In the genomic region with DNA sequence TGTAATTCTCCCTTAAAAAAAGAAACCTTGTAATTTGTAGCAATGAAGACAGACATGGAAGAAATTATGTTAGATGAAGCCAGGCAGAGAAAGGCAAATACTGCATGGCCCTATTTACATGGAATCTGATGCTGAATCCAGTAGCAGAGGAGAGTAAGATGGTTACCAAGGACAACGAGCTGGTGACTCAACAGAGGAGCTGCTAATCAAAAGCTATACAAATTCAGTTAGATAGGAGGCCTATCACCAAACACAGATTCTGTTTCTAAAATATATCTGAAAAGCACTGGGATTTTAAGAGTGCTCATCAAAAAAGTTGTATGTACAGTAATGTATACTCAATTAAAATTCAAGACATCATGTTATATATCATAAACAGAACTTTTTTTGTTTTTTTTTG, we compare ENCODE assay signal across 25 mouse cellular contexts. TPM values are rescaled to one million over a fixed set of nuclear protein-coding genes. Genes with fewer than 3 reads are reported as not detected.
A peak's percentile ranks its signal among the peaks of the same experiment; 100 is the strongest.
DNase-seq lines count a peak whose midpoint lies in the region; ATAC-seq and TF ChIP-seq lines count a peak whose summit lies in the region.
"Had no signal": no experiment of that assay in that cellular context is flagged by ENCODE, and none has a peak within 500 bp of the region (broad histone marks: within the 10 kb centered on the region; RNA-seq: fewer than 3 reads in every experiment).

No protein-coding gene starts in this region.

- intact Hi-C loops in gastrocnemius, postnatal 14 days (cut with DNase I; ENCODE audit: low total_unique reads): no loop called here

- no peak overlapping the region for H3K4me3 ChIP-seq in MEL (ENCODE audit: control insufficient read depth in 1 of 2, insufficient read depth in 1 of 2, low read depth in 2 of 2, low read length in 2 of 2)
- H3K4me3 ChIP-seq: embryonic facial prominence, embryonic 13.5 days; embryonic facial prominence, embryonic 15.5 days; erythroblast, embryonic 14.5 days; forebrain, embryonic 10.5 days; forebrain, embryonic 12.5 days had no signal

- H3K79me2 ChIP-seq in MEL (ENCODE audit: control insufficient read depth, insufficient read depth, low read length, poor library complexity): 0 out of 2 replicates have a peak, but pooled peaks cover 1% of the 10 kb centered on the region

- no peak for TF ChIP-seq POLR2A in MEL (IDR thresholded peaks at IDR 0.05; ENCODE audit: control insufficient read depth in 1 of 2, insufficient read depth in 1 of 2, low read depth in 1 of 2, low read length in 2 of 2, poor library complexity in 1 of 2)

- no peaks in the 10 kb centered on the region for H3K27me3 ChIP-seq in MEL (ENCODE audit: control insufficient read depth in 1 of 2, insufficient read depth in 2 of 2, low read length in 2 of 2)
- H3K27me3 ChIP-seq: CH12.LX; embryonic facial prominence, embryonic 13.5 days; embryonic facial prominence, embryonic 15.5 days; forebrain, embryonic 12.5 days had no signal

- TF ChIP-seq CTCF in MEL (IDR thresholded peaks at IDR 0.05 in 2 of 3, conservative IDR thresholded peaks at IDR 0.05 in 1 of 3; ENCODE audit: control insufficient read depth in 1 of 3, insufficient read depth in 1 of 3, low read depth in 2 of 3, low read length in 3 of 3, poor library complexity in 1 of 3, severe bottlenecking in 1 of 3): no peak

- H3K36me3 ChIP-seq in MEL (ENCODE audit: control insufficient read depth in 1 of 2, insufficient read depth in 2 of 2, low read length in 2 of 2): peaks cover 19 to 72% of the 10 kb centered on the region in 2 experiments

- no peak overlapping the region for H3K9ac ChIP-seq in MEL (ENCODE audit: control insufficient read depth, low read depth, low read length, poor library complexity, severe bottlenecking)
- H3K9ac ChIP-seq: embryonic facial prominence, embryonic 13.5 days; embryonic facial prominence, embryonic 15.5 days; forebrain, embryonic 12.5 days had no signal

- H3K9me3 ChIP-seq in MEL (replicated peaks; ENCODE audit: insufficient read depth, low read length): no peaks in the 10 kb centered on the region
- H3K9me3 ChIP-seq: embryonic facial prominence, embryonic 13.5 days; embryonic facial prominence, embryonic 15.5 days; forebrain, embryonic 10.5 days; forebrain, embryonic 12.5 days; G1E had no signal

- peak; percentile 65 to 67 for TF ChIP-seq EP300 in MEL (IDR thresholded peaks at IDR 0.05; ENCODE audit: low read depth in 1 of 2, low read length in 2 of 2)

- no peaks in the 10 kb centered on the region for H3K4me1 ChIP-seq in MEL (ENCODE audit: control insufficient read depth in 1 of 2, insufficient read depth in 2 of 2, low read length in 2 of 2)
- H3K4me1 ChIP-seq: embryonic facial prominence, embryonic 13.5 days; embryonic facial prominence, embryonic 15.5 days; forebrain, embryonic 10.5 days; forebrain, embryonic 12.5 days had no signal

- TF ChIP-seq RAD21 in MEL (IDR thresholded peaks at IDR 0.05; ENCODE audit: low read depth, low read length): no peak

- no peak overlapping the region for H3K27ac ChIP-seq in MEL (ENCODE audit: control insufficient read depth, low read depth, low read length)
- H3K27ac ChIP-seq: embryonic facial prominence, embryonic 13.5 days; embryonic facial prominence, embryonic 15.5 days; forebrain, embryonic 10.5 days; forebrain, embryonic 12.5 days had no signal

- peak; percentile 55; the same call in 1 of the 2 replicates for ATAC-seq in frontal cortex, adult (ENCODE audit: low TSS enrichment)
- ATAC-seq in megakaryocyte-erythroid progenitor cell, adult 5-6 weeks (replicated peaks; ENCODE audit: low FRiP score, low TSS enrichment, poor library complexity, severe bottlenecking): 0 out of 2 replicates have a peak, but pooled peaks have one; percentile 28
- ATAC-seq: CD4-positive, CD25-positive, alpha-beta regulatory T cell, adult 4 months; forebrain, embryonic 14.5 days; forebrain, embryonic 16.5 days had no signal

- DNase-seq in frontal cortex, postnatal 14 days (ENCODE audit: low spot score in 2 of 2): no peak
- peak; percentile 51 for DNase-seq in MEL (ENCODE audit: low read depth, low spot score)
- DNase-seq in gastrocnemius, postnatal 14 days: no peak
- DNase-seq: adrenal gland, adult 2 months; adrenal gland, postnatal 10 days; adrenal gland, postnatal 25 days; B cell, adult 2 months; cerebellum, adult 11-12 months; cerebellum, adult 8-10 months; cerebellum, adult 9-11 months; cerebellum, postnatal 14 days; cerebellum, postnatal 36 days; embryo, embryonic 11 days had no signal

TF ChIP-seq in MEL, 35 proteins besides CTCF, POLR2A, EP300 and RAD21:
- peak; percentile 64 for TF ChIP-seq GATA1 (IDR thresholded peaks at IDR 0.05; ENCODE audit: low read depth, low read length)
- peak; percentile 58; the same call in 1 of the 2 replicates for TF ChIP-seq RCOR1 (IDR thresholded peaks at IDR 0.05; ENCODE audit: low read depth, low read length)
- TF ChIP-seq TBP (IDR thresholded peaks at IDR 0.05; ENCODE audit: low read depth, low read length): no peak
- TF ChIP-seq MYB (IDR thresholded peaks at IDR 0.05; ENCODE audit: low read depth, low read length): peak; percentile 61; the same call in 1 of the 2 replicates
- 0 out of 2 replicates have a peak, but pooled peaks have one; percentile 7 for TF ChIP-seq TCF12 (IDR thresholded peaks at IDR 0.05; ENCODE audit: low read depth, low read length)
- no peak for TF ChIP-seq MAX (IDR thresholded peaks at IDR 0.05; ENCODE audit: low read length)

RNA-seq across cellular contexts. Expression of a gene that starts 37.3 kb away (rescaled TPM):
- total RNA-seq in MEL (2012; rRNA removed): 160 and 170 TPM in 2 replicates
- polyA plus RNA-seq in MEL (2012; ENCODE audit: insufficient read depth in 1 of 2, insufficient read length in 2 of 2, low read depth in 1 of 2, low replicate concordance in 2 of 2, missing spikeins in 1 of 2): 100 to 1,000 TPM in 1 of 2 experiments, 10 to 100 TPM in 1; 40.0 to 172 TPM
- total RNA-seq in megakaryocyte-erythroid progenitor cell, adult 5-6 weeks (2014; fragmentation: Nextera tagmentation): 87.7 and 120 TPM in 2 replicates
- total RNA-seq in megakaryocyte-erythroid progenitor cell, adult 5-6 weeks (2017): 176 and 182 TPM in 2 replicates
- total RNA-seq in gastrocnemius, postnatal 14 days (2021): 10 to 100 TPM; 39.7 to 42.7 TPM
